Mouse (Mus musculus) ovary, adult 18-20 months (tissue): ENCODE results near the gene Pwp2.
"Not testable (repeated sequence)": the region's sequence is repeated elsewhere in the genome, so short reads cannot be mapped to it uniquely, and the experiment has no call there.

ENCODE experiments used
- DNase-seq: peaks from one replicate; pipeline ENCODE4 v3.0.0; 2022; ENCODE audit warnings: low spot score, mixed read lengths

Gene Pwp2

DNA sequence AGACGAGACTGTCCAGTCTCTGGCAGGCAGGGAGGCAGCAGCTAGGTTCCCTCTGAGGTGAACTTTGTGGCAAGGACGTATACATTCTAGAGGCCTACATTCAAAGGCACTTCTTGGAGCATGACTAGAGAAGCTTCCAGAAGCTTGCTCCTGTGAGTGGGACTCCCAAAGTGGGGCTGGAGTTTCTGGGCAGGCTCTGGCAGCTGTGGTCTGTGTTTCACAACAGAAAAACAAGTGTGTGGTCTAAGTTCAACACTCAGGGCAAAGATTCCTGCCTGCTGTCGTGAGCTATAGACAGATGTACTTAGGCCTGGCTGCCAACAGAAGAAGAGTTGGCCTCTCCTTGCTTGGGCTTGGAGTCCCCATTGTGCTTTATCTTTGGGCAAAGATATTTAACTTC lies 44.1 kb downstream of the Pwp2 start:
- no peak for DNase-seq

DNA sequence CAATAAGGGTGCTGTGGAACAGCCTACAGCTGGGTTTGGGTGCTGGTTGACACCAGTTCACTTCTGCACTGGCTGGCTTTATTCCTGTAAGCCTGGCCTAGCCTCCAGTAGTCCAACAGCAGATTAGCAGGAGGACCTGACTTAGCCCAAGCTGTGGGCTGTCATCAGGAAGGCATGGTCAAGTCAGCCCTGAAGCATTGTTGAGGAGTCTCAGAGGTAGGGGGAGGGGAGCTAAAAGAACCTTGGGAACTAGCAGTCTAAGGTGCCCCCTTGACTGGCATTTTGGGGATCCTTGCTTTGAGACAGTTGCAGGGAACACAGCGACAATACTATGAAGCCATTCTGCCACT lies 44.7 kb downstream of the Pwp2 start:
- no peak for DNase-seq

DNA sequence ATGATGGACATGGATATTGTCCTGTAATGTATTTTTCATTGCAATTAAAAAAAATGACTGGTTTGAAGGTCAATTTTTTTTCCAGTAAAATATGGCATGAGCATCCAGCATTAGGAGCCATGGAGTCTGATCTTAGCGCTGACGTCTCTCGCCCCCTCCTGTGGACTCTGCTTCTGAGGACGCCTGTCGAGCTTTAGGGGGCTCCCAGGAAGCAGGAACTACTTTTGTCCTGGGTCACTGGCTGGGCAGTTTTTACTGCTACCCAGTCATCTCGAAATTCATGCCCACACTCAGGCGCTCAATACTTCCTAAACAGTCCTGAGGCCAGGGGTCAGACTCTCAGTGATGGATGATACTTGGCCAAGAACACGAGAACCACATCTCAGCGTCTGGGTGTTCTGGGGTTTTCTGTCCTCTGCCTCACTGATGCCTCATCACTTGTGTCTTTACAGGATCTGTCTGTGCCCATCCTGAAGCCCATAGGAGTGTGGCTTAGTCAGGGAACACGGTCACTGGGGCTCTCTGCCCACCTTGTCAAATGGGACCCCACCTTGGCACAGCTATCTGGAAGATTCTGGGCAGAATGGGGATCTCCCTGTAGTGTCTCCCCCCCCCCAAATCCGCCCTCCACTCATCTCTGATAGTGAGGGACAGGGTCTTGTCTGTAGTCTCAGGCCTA lies 45.2 kb downstream of the Pwp2 start:
- no peak for DNase-seq

DNA sequence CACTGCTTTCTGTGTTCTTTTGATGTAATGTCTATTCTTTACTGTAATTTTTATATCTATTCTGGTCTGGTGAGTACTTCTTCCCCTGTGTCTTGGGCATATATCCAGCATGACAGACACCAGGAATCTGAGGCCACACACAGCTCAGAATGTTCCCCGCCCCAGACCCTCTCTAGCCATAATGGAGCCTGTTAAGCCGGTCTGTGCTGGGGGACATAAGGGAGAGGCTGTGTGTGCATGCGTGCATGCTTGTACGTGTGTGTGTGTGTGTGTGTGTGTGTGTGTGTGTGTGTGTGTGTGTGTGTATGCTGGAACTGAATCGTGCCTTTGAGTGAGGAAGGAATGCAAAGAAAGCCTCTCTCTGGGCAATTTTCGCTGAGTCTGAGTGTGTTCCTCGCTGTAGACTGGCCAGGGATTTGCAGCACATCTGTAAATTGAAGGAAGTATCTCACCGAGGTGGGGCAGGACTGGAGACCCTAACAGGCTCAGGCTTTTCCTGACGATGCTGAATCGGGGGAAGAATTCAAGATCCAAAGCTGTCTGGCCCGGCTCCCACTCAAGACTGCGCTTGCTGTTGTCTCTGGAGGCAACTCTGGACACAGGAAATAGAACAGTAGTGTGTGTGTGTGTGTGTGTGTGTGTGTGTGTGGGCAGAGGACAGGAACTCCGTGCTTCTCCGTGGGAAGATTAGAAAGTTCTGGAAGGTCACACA lies 46.0 kb downstream of the Pwp2 start:
- no peak for DNase-seq

GRCm38 (mm10) chr10:78137191-78137590 lies 47.8 kb downstream of the Pwp2 start:
- no peak for DNase-seq

DNA sequence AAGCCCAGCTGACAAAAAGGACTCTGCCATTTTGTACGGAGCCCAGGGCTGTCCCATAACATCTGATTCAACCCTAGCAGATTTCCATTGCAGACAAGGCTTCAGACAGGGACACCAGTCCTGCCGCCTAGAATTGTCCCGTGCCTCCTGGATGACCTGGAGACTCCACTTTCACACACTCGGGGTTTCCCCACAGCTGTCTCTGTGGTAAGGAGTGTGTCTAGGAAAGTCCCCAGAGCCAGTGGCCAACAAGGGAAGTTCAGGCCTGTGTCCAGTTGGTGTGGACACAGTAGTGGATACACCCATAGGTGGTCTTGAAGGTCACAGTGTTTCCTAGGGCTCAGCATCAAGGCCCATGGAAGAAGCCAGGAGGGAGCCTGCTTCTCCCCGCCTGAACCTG lies 49.0 kb downstream of the Pwp2 start:
- DNase-seq: no peak

GRCm38 (mm10) chr10:78134975-78135798 lies 49.8 kb downstream of the Pwp2 start:
- no peak for DNase-seq

- DNase-seq: no peak
These were observed 50.5 kb downstream of the Pwp2 start for GRCm38 (mm10) chr10:78134400-78134799.

DNA sequence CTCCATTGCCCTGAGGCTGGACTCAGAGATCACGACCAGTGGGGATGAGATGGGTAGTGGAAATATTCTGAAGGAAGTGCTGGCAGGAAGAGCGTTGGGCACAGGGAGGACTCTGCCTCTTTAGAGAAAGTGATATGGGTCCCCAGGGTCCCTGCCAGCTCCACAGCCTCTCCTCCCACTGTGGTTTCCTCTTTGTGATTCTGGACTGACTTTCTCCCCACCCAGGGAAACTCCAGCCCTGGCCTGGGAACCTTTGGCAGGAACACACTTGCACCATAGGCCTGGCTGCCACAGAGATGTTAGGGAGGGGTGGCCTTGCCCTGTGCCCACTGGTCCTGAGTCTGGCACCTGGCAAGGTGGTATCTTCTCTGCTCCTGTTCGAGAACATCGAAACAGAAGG lies 55.0 kb downstream of the Pwp2 start:
- no peak for DNase-seq

GRCm38 (mm10) chr10:78129423-78129822 lies 55.5 kb downstream of the Pwp2 start:
- DNase-seq: no peak

- DNase-seq: no peak
These were observed 56.3 kb downstream of the Pwp2 start for GRCm38 (mm10) chr10:78128647-78129046.

GRCm38 (mm10) chr10:78127931-78128330 lies 57.0 kb downstream of the Pwp2 start:
- no peak for DNase-seq

DNA sequence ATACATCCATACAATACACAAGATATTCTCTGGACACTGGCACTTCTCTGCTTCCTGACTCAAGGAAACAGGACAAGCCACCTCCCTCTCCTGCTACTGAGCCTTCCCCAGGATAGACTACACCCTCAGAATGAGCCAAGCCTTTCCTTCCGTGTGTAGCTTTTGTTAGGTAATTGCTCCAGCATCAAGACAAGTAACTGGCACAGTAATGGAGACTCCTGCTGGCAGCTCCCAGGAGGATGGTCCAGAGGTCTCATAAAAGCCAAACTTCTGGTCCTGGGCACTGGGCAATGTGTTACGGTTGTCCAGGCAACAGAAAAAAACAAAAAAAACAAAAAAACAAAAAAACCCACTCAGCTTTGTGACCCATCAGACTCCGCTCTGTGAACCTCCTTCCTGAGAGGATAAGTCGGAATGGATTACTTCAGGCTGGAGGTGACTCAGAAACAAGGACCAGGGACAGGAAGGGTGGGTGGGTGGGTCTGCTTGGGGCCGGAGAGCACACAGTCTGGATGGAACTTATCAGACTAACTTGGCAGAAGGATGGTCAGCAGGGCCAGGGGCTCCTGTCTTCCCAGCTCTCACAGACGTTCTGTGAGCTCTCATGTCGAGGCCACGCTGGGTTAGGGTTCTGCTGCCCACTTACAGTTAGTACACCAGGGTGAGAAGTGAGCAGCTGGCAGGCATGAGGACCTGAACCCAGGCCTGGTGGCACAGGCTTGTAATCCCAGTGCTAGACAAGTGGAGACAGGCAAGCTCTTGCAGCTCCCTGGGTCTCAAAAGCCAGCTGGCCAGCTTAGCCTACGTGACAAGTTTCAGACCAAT lies 57.7 kb downstream of the Pwp2 start:
- no peak for DNase-seq

DNA sequence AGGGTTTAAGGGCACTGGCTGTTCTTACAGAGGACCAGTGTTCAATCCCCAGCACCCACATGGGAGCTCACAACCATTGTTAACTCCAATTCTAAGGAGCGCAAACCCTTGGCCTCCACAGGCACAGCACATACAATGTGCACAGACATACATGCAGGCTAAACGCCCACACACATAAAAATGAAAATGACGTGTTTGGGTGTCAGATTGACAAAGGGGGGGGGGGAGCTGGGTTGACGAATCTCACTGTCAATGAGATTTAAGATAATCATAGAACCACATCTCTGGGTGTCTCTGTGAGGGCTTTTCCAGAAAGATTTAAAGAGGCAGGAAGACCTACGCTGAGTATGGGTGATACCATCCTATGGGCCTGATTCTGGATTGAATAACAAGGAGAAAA lies 58.6 kb downstream of the Pwp2 start:
- no peak for DNase-seq

- not testable (repeated sequence) for DNase-seq
These were observed 59.9 kb downstream of the Pwp2 start for GRCm38 (mm10) chr10:78125061-78125460.

GRCm38 (mm10) chr10:78124137-78124536 lies 60.8 kb downstream of the Pwp2 start:
- peak; percentile 75 for DNase-seq
